Comparison of ENCODE assay signal across 35 mouse cellular contexts in the genomic region with DNA sequence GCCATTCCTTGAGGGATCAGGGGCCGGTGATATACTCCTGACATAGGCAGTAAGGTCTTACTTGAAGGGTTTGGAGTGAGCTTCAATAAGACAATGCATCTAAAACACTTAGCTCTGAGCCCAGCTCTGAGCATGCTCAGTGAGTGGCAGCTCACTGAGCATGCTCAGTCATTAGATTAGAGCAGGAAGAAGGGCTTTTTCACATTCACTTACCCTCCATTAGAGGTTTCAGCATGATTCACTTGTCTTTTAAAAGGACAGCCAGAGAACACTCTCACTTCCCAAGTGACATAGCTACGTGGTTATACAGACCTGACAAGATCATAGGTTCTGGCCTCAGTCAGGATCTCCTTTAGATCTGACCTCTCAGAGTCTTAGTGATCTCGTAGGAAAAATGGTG.
"Had no signal": no experiment of that assay in that cellular context is flagged by ENCODE, and none has a peak within 500 bp of the region (broad histone marks: within the 10 kb centered on the region; RNA-seq: fewer than 3 reads in every experiment).

No protein-coding gene starts in this region.

- H3K27ac ChIP-seq: heart, embryonic 10.5 days; heart, embryonic 13.5 days; heart, embryonic 15.5 days; hindbrain, embryonic 10.5 days; hindbrain, embryonic 12.5 days; hindbrain, embryonic 13.5 days; hindbrain, embryonic 14.5 days; hindbrain, embryonic 15.5 days; hindbrain, postnatal 0 days; intestine, embryonic 15.5 days; kidney, embryonic 15.5 days; kidney, postnatal 0 days; layer of hippocampus, adult 2 months had no signal

- H3K36me3 ChIP-seq: heart, embryonic 15.5 days; hindbrain, embryonic 13.5 days; hindbrain, embryonic 15.5 days; intestine, embryonic 15.5 days had no signal

- H3K4me2 ChIP-seq: heart, embryonic 11.5 days; heart, embryonic 12.5 days; heart, embryonic 13.5 days; heart, embryonic 15.5 days; hindbrain, embryonic 12.5 days; hindbrain, embryonic 13.5 days; hindbrain, embryonic 14.5 days; hindbrain, embryonic 15.5 days; intestine, embryonic 15.5 days; kidney, embryonic 15.5 days had no signal

- ATAC-seq: hindbrain, embryonic 16.5 days; hindbrain, postnatal 0 days; inflammation-experienced regulatory T-cells, adult 6 months; intestine, embryonic 15.5 days; intestine, embryonic 16.5 days; intestine, postnatal 0 days had no signal

- DNase-seq: heart, postnatal 10 days; heart, postnatal 14 days; heart, postnatal 36 days; heart, postnatal 4 days; kidney, adult 11 months; kidney, adult 18-20 months; kidney, adult 2 months; kidney, adult 8-10 months; kidney, adult 9 months; kidney, postnatal 10 days; kidney, postnatal 14 days; kidney, postnatal 25 days; kidney, postnatal 36 days; kidney, postnatal 4 days; layer of hippocampus, adult 9-11 months; layer of hippocampus, postnatal 36 days had no signal

- H3K27me3 ChIP-seq: hindbrain, embryonic 13.5 days; hindbrain, embryonic 15.5 days; intestine, embryonic 15.5 days; kidney, embryonic 15.5 days had no signal

- H3K4me3 ChIP-seq: heart, embryonic 10.5 days; heart, embryonic 12.5 days; heart, embryonic 13.5 days; heart, embryonic 15.5 days; hindbrain, embryonic 10.5 days; hindbrain, embryonic 12.5 days; hindbrain, embryonic 13.5 days; hindbrain, embryonic 15.5 days; intestine, embryonic 15.5 days; kidney, embryonic 15.5 days; layer of hippocampus, adult 2 months had no signal

- H3K9me3 ChIP-seq: heart, embryonic 10.5 days; heart, embryonic 12.5 days; heart, embryonic 13.5 days; heart, embryonic 15.5 days; hindbrain, embryonic 10.5 days; hindbrain, embryonic 12.5 days; hindbrain, embryonic 13.5 days; hindbrain, embryonic 15.5 days; intestine, embryonic 15.5 days; kidney, embryonic 15.5 days had no signal

- H3K9ac ChIP-seq: heart, embryonic 12.5 days; heart, embryonic 13.5 days; heart, embryonic 15.5 days; hindbrain, embryonic 12.5 days; hindbrain, embryonic 13.5 days; hindbrain, embryonic 14.5 days; hindbrain, embryonic 15.5 days; intestine, embryonic 15.5 days; kidney, embryonic 15.5 days had no signal
